Comparison of ENCODE assay signal across 1 mouse cellular context in the genomic region with DNA sequence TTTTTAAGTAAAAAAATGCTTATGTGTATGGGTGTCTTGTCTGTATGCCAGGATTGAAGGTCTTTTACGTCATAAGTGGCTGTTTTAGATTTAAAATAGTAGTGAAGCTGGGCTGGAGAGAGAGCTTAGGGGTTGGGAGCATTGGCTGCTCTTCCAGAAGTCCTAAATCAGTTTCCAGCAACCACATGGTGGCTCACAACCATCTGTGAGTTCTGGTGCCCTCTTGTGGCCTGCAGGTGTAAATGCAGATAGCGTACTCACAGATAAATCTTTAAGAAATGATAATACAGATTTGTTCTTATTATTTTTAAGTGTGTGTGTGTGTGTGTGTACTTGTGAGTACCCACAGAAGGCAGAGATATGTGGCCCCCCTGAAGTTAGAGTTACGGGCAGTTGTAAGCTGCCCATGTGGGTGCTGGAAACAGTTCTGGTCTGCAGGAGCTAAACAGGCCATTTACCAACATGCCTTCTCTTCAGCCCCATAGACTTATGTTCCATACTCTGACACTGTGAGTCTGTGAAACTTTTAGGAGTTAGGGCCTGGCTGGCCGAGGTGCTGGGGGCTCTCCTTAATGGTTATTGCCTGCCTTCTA.
A peak's percentile ranks its signal among the peaks of the same experiment; 100 is the strongest.
TF ChIP-seq lines count a peak whose summit lies in the region.

No protein-coding gene starts in this region.

TF ChIP-seq in MEL, 35 proteins besides CTCF, POLR2A, EP300 and RAD21 (continued from another document):
- TF ChIP-seq BHLHE40 (IDR thresholded peaks at IDR 0.05; ENCODE audit: borderline replicate concordance, low read depth, low read length) (no peak), MYB (IDR thresholded peaks at IDR 0.05; ENCODE audit: low read depth, low read length) (no peak), SIN3A (IDR thresholded peaks at IDR 0.05; ENCODE audit: low read length) (peak; percentile 70), RCOR1 (IDR thresholded peaks at IDR 0.05; ENCODE audit: low read depth, low read length) (peak; percentile 61; the same call in 1 of the 2 replicates), ZKSCAN1 (IDR thresholded peaks at IDR 0.05; ENCODE audit: low read depth, low read length) (no peak), MAX (IDR thresholded peaks at IDR 0.05; ENCODE audit: low read length) (peak; percentile 78), SMC3 (IDR thresholded peaks at IDR 0.05; ENCODE audit: low read depth, low read length) (peak; percentile 71), KAT2A (conservative IDR thresholded peaks at IDR 0.05; ENCODE audit: low read depth, low read length) (no peak)
